Mouse (Mus musculus) right cerebral cortex, adult 2 months (tissue): ENCODE measurements around the gene Zfp462.

Source experiments
- DNase-seq, 2 experiments: peaks; one replicate each; pipeline ENCODE4 v3.0.0; 2021 to 2022; ENCODE audit warnings: low spot score in 2 of 2

Gene Zfp462

DNA sequence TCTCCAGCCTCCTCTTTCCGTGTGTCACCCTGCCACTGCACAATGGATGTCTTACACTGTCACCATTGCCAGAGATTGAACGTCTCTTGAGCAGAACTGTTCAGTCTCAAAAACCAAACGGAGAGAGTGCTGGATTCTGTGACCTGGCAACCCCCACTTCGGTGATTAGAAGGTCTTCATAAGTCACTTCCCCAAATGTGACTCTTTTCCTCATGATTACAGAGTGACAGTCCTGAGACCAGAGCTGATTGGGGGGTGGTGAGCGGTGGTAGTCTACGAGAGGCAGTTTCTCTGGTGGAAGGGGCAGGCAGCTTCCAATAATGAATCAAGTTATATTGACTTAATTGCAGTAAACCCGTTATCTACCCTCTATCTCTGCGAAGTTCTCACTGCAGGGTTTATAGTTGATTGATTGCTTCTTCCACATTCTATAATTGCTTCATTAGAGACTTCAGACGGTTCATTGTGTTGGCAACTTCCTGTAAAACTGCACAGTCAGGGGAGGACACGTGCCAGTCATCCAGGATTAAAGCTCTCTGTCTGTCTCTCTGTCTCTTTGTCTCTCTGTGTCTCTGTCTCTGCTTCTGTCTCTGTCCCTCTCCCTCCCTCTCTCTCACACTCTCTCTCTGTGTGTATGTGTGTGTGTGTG lies 173.1 kb downstream of the Zfp462 start:
- DNase-seq, result no peak

DNA sequence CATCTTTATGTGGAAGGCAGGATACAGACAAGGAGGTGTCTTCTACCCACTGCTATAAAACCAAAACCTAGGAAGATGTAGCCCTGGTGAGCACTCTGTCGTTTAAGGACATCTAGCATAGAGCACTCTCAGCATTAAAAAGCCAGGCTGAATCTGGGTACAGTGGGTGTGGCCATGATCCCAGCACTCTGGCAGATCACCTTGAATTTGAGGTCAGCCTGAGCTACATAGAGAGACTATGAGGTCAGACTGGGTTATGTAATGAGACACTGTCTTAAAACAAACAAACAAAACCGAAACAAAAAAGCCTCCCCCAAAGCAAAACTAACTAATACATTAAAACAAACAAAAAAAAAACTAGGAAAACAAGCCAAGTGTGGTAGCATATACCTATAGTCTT lies 176.3 kb downstream of the Zfp462 start:
- DNase-seq, result no peak

DNA sequence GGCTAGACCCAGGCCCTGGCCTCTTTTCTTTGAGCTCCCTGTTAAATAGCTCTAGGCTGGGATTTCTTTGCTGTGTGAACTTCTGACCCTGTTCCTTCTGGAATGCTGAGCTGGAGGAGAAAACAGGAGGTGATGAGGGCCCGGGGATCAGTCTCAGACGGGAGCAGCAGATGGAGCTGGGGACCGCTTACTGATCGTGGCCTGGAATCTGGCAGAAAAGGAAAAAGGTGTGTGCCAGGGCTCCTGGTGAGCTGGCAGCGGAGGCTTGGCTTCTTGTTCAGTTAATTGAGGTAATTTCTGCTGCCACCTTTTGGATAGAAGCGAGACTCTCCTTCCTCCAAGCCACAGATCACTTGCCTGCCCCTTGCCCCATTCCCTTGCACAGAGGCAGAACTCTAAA lies 177.1 kb downstream of the Zfp462 start:
- DNase-seq, result no peak

DNA sequence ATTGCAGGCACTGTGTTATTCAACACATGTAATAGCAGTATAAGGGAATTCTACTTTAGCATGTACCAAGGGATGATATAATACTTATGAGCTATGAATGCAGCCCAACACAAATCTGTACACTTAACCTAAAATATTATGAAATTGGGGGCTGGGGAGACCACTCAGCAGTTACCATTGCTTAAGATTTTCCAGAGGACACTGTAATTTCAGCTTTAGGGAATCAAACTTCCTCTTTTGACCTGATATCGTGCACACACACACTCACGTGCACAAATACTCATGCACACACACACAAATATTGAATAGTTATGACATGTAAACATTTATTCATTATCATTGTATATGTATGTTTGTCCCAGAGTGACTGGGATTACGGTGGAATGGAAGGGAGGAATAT lies 179.3 kb downstream of the Zfp462 start:
- no peak for DNase-seq

DNA sequence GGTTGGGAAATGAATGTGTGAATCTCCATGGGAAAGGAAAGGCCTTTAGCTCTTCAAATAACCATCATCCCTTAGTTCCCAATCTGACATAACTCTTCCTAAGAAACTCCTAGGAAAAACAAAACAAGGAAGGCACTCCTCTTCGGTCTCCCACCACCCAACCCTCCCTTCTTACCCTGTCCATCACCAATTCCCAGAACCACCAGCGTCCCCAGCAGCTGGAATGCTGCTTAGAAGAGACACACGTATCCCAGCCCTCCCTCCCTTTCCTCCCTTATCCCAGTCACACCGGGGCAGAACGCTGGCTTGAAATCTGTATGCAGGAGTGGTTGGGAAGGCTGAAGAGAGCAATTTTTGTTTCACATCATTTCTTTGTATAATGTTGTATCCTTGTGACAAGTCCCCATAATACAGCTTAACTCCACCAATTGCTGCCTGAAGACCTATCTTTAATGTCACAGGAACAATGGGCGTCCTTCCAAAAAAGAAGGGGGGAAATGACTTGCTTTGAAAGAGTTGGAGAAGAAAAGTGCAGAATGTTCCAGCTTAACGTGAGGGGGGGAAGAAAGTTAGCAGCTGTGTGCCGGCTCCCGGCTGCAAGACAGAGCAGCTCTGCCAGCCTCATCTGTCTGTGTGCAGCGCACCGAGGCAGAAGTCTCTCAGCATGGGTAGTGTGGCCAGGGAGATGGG lies 180.3 kb downstream of the Zfp462 start:
- DNase-seq, result no peak

DNA sequence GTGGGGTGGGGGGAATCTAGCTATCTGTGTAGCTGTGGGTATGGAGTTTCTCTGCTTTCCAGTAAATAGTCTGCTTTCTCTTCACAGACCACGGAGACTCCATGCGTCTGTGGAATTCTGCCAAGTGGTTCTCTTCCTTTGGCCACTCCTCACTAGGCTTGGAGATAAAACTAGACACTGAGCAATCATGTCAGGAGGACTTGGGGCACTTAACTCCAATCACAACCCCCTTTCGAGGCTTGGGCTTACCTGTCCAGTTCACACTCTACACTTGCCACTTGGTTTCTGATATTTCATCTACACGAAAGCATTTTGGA lies 180.8 kb downstream of the Zfp462 start:
- DNase-seq, result no peak

DNA sequence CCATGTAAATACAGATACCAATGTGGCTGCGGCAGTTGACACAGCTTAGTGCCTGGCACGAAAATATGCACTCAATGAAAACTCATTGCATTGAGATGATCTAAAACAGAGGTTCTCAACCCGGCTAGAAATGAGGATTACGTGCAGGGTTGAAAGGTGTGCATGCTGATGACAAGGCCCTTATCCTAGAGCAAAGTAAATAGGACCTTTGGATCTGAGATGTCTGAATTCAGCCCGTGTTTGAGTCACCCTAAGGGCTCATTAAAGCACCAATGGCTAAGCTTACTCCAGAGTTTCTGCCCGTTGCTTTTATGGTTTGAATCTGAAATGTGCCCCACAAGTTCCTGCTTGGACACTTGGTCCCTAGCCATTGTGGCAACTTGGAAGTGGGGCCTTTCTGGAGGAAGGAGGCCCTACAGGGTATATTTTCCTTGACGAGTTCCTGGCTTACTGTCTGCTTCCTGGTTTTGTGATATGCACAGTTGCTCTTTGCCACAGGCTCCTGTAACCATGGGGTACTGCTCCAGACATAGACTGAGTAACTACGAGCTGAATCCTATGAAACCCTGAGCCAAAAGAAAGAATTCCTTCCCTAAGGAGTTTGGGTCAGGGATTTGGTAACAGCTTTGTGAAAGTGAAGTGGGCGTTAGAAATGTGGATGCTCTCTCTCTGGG lies 182.5 kb downstream of the Zfp462 start:
- DNase-seq, result no peak

DNA sequence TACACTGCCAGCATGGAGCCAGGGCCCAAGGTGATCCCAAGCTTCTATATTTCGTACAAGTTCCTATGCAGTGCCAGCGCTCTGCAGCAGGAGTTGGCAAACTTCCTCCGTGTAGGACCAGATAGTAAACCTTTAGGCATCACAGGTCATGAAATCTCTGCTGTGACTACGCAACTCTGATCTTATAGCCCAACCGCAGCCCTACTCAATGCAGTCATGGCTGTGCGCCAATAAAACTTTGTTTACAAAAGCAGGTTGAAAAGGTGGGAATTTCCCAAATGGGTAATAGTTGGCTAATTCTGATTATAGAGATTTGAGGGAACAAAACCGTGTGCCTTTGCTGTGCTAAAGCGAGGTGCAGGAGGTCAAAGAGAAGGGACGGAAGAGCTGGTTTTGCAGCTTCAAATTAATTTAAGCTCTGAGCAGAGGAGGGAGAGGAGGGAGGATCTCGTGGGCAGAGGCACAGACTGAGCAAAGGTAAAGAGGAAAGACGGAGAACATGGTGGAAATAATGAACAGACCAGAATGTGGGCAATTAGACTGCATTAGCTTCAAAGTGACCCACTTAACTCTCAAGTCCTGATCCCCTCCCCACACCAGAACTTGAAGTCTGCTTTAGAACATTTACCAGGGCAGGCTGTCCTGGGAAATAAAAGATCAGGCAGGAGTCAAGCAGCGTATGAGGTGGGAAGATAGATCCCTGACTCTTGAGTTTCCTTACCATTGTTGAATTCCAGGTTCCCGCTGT lies 183.4 kb downstream of the Zfp462 start:
- DNase-seq, result no peak
